Mouse (Mus musculus) myocyte (in vitro differentiated cells): ENCODE results near the gene Slc35c2. TPM values are rescaled to one million over a fixed set of nuclear protein-coding genes. Genes with fewer than 3 reads are reported as not detected.

Experiments
- H3K27me3 ChIP-seq: one replicate; pipeline ENCODE4 v1.6.1; 2011; ENCODE audit not compliant: control insufficient read depth, insufficient read depth, insufficient read length
- H3K36me3 ChIP-seq: one replicate; pipeline ENCODE4 v1.6.1; 2011; ENCODE audit not compliant: control insufficient read depth, insufficient read depth
- H3K4me2 ChIP-seq: one replicate; pipeline ENCODE4 v1.6.1; 2011; ENCODE audit warnings: low read depth, control low read depth
- H3K4me3 ChIP-seq: one replicate; pipeline ENCODE4 v1.5.1; 2011; ENCODE audit warnings: mild to moderate bottlenecking, control low read depth, moderate library complexity
- H3K79me2 ChIP-seq: one replicate; pipeline ENCODE4 v1.6.1; 2011; ENCODE audit not compliant: control insufficient read depth, insufficient read depth
- H3ac ChIP-seq: one replicate; pipeline ENCODE4 v1.6.1; 2011; ENCODE audit not compliant: control insufficient read depth, insufficient read length
- CEBPB ChIP-seq: IDR thresholded peaks from 2 replicates; pipeline ENCODE4 v1.6.1; 2011; ENCODE audit warnings: mild to moderate bottlenecking, moderate library complexity; ENCODE audit not compliant: poor library complexity, insufficient read depth, severe bottlenecking
- E2F4 ChIP-seq: IDR thresholded peaks from one replicate; pipeline ENCODE4 v1.6.1; 2011; ENCODE audit warnings: mild to moderate bottlenecking, control low read depth, moderate library complexity; ENCODE audit not compliant: insufficient read depth
- MAX ChIP-seq: IDR thresholded peaks from one replicate; pipeline ENCODE4 v1.6.1; 2011; ENCODE audit warnings: low read depth, mild to moderate bottlenecking, control low read depth
- MYOD1 ChIP-seq, 3 experiments: IDR thresholded peaks; one replicate each; pipeline ENCODE4 v1.6.1; 2011; ENCODE audit warnings: control low read depth in 2 of 3, low read depth in 2 of 3, mild to moderate bottlenecking in 2 of 3, moderate library complexity in 1 of 3; ENCODE audit not compliant: insufficient read length in 2 of 3, control insufficient read depth in 1 of 3
- MYOG ChIP-seq, 3 experiments: IDR thresholded peaks; one replicate each; pipeline ENCODE4 v1.6.1; 2011; ENCODE audit warnings: control low read depth in 2 of 3, low read depth in 2 of 3, mild to moderate bottlenecking in 2 of 3; ENCODE audit not compliant: insufficient read length in 2 of 3, control insufficient read depth in 1 of 3, insufficient read depth in 1 of 3
- POLR2A ChIP-seq: IDR thresholded peaks from one replicate; pipeline ENCODE4 v1.6.1; 2011; ENCODE audit warnings: low read depth, mild to moderate bottlenecking, control low read depth, moderate library complexity; ENCODE audit not compliant: insufficient read length
- POLR2AphosphoS2 ChIP-seq: IDR thresholded peaks from one replicate; pipeline ENCODE4 v1.6.1; 2011; ENCODE audit warnings: low read depth, control low read depth; ENCODE audit not compliant: insufficient read length
- REST ChIP-seq: IDR thresholded peaks from one replicate; pipeline ENCODE4 v1.6.1; 2011; ENCODE audit warnings: mild to moderate bottlenecking, control low read depth, moderate library complexity; ENCODE audit not compliant: insufficient read depth, insufficient read length
- SRF ChIP-seq: IDR thresholded peaks from one replicate; pipeline ENCODE4 v1.6.1; 2011; ENCODE audit warnings: low read depth; ENCODE audit not compliant: control insufficient read depth, insufficient read length
- TCF12 ChIP-seq: IDR thresholded peaks from one replicate; pipeline ENCODE4 v1.6.1; 2011; ENCODE audit warnings: mild to moderate bottlenecking, control low read depth; ENCODE audit not compliant: poor library complexity, insufficient read depth, severe bottlenecking
- TCF3 ChIP-seq: IDR thresholded peaks from one replicate; pipeline ENCODE4 v1.6.1; 2011; ENCODE audit warnings: low read depth, control low read depth; ENCODE audit not compliant: insufficient read length
- USF1 ChIP-seq: IDR thresholded peaks from one replicate; pipeline ENCODE4 v1.6.1; 2011; ENCODE audit warnings: low read depth, mild to moderate bottlenecking, control low read depth, moderate library complexity
- polyA plus RNA-seq: library from polyadenylated mRNA; unstranded; fragments of >200 nt; fragmentation: generic; extraction: Trizol; gene quantifications from one replicate; pipeline ENCODE4 v1.2.1, GENCODE M21; 2012; ENCODE audit warnings: missing spikeins

Gene Slc35c2
- polyA plus RNA-seq, 1 experiment: 50.3 TPM

- Histone ChIP-seq H3K4me2 (no peak overlapping the region), H3K27me3 (peaks cover 90% of the 10 kb centered on the region), H3K36me3 (no peaks in the 10 kb centered on the region), H3K79me2 (no peaks in the 10 kb centered on the region), H3ac (no peak overlapping the region), H3K4me3 (no peak overlapping the region)
- no peak for TF ChIP-seq TCF3
- no peak for TF ChIP-seq MAX
- TF ChIP-seq CEBPB: no peak
- no peak for TF ChIP-seq USF1
- no peak for TF ChIP-seq TCF12
- TF ChIP-seq POLR2AphosphoS2: no peak
- no peak for TF ChIP-seq SRF
- no peak for TF ChIP-seq POLR2A
- TF ChIP-seq REST: no peak
- no peak for TF ChIP-seq MYOG (IDR thresholded peaks at IDR 0.05; ENCODE audit: control insufficient read depth in 1 of 3, insufficient read depth in 1 of 3, insufficient read length in 2 of 3, low read depth in 2 of 3)
- TF ChIP-seq E2F4: no peak
- no peak for TF ChIP-seq MYOD1 (IDR thresholded peaks at IDR 0.05; ENCODE audit: control insufficient read depth in 1 of 3, insufficient read length in 2 of 3, low read depth in 2 of 3)
Measured at GRCm38 (mm10) chr2:165234291-165234612, 53.4 kb downstream of the Slc35c2 start.

- Histone ChIP-seq H3K4me3 (no peak overlapping the region), H3K4me2 (no peak overlapping the region), H3K79me2 (no peaks in the 10 kb centered on the region), H3ac (no peak overlapping the region), H3K27me3 (peaks cover 90% of the 10 kb centered on the region), H3K36me3 (no peaks in the 10 kb centered on the region)
- no peak for TF ChIP-seq REST
- TF ChIP-seq CEBPB: no peak
- no peak for TF ChIP-seq MYOG (IDR thresholded peaks at IDR 0.05; ENCODE audit: control insufficient read depth in 1 of 3, insufficient read depth in 1 of 3, insufficient read length in 2 of 3, low read depth in 2 of 3)
- no peak for TF ChIP-seq POLR2AphosphoS2
- no peak for TF ChIP-seq POLR2A
- TF ChIP-seq TCF12: no peak
- TF ChIP-seq E2F4: no peak
- TF ChIP-seq TCF3: no peak
- no peak for TF ChIP-seq USF1
- no peak for TF ChIP-seq MYOD1 (IDR thresholded peaks at IDR 0.05; ENCODE audit: control insufficient read depth in 1 of 3, insufficient read length in 2 of 3, low read depth in 2 of 3)
- no peak for TF ChIP-seq SRF
- no peak for TF ChIP-seq MAX
Measured at GRCm38 (mm10) chr2:165233491-165234290, 54.0 kb downstream of the Slc35c2 start.

GRCm38 (mm10) chr2:165229050-165229449 is 58.6 kb downstream of the Slc35c2 start:
- Histone ChIP-seq H3K4me3 (no peak overlapping the region), H3ac (no peak overlapping the region), H3K4me2 (no peak overlapping the region), H3K27me3 (peaks cover 93% of the 10 kb centered on the region), H3K36me3 (no peaks in the 10 kb centered on the region), H3K79me2 (no peaks in the 10 kb centered on the region)
- TF ChIP-seq TCF3: no peak
- no peak for TF ChIP-seq MYOD1 (IDR thresholded peaks at IDR 0.05; ENCODE audit: control insufficient read depth in 1 of 3, insufficient read length in 2 of 3, low read depth in 2 of 3)
- no peak for TF ChIP-seq MAX
- TF ChIP-seq POLR2AphosphoS2: no peak
- TF ChIP-seq TCF12: no peak
- TF ChIP-seq MYOG (IDR thresholded peaks at IDR 0.05; ENCODE audit: control insufficient read depth in 1 of 3, insufficient read depth in 1 of 3, insufficient read length in 2 of 3, low read depth in 2 of 3): no peak
- no peak for TF ChIP-seq CEBPB

Other genes starting within 250 kb of the Slc35c2 start
- gene Cd40, start 232.2 kb downstream of the Slc35c2 start, polyA plus RNA-seq: 1.1 TPM
- gene 1700025C18Rik, start 197.1 kb downstream of the Slc35c2 start, polyA plus RNA-seq: not detected
- 1.5 TPM for gene Cdh22, start 53.0 kb downstream of the Slc35c2 start, polyA plus RNA-seq
- 20.4 TPM for gene Elmo2, start 38.6 kb upstream of the Slc35c2 start, polyA plus RNA-seq
- gene Zfp663, start 80.9 kb upstream of the Slc35c2 start, polyA plus RNA-seq: not detected
- 1.5 TPM for gene Zfp334, start 100.4 kb upstream of the Slc35c2 start, polyA plus RNA-seq
- not detected for gene Ocstamp, start 112.5 kb upstream of the Slc35c2 start, polyA plus RNA-seq
- gene Slc13a3, start 185.4 kb upstream of the Slc35c2 start, polyA plus RNA-seq: 0.04 TPM
- 19.7 TPM for gene Trp53rka, start 205.5 kb upstream of the Slc35c2 start, polyA plus RNA-seq
- 0.05 TPM for gene Slc2a10, start 215.9 kb upstream of the Slc35c2 start, polyA plus RNA-seq